Mouse (Mus musculus) heart, embryonic 15.5 days (tissue): ENCODE measurements at regions not wholly inside any gene's neighbourhood (a gene's known extent, or its start where the extent isn't known, plus 50 kb on each side); places are given as distances from the start of the nearest gene placed in this dataset.

ENCODE experiments used
- ATAC-seq: fragments of 200-750 bp; cut with Nextera tagmentation; replicated peaks from 2 replicates; pipeline ENCODE4 v1.8.0; 2017; ENCODE audit warnings: low read depth, moderate TSS enrichment; ENCODE audit not compliant: insufficient number of reproducible peaks, insufficient read depth, low FRiP score
- H3K27ac ChIP-seq: fragments of 300-500 bp; sonication (generic); 2 replicates; pipeline ENCODE4 v1.5.1; 2015; ENCODE audit warnings: mild to moderate bottlenecking, inconsistent platforms
- H3K27me3 ChIP-seq: fragments of 300-500 bp; sonication (generic); 2 replicates; pipeline ENCODE4 v1.6.1; 2015; ENCODE audit warnings: inconsistent platforms
- H3K36me3 ChIP-seq: fragments of 300-500 bp; sonication (generic); 2 replicates; pipeline ENCODE4 v1.6.1; 2015; ENCODE audit warnings: mild to moderate bottlenecking, inconsistent platforms
- H3K4me1 ChIP-seq: fragments of 300-500 bp; sonication (generic); replicated peaks from 2 replicates; pipeline ENCODE4 v1.6.1; 2015; ENCODE audit warnings: inconsistent platforms
- H3K4me2 ChIP-seq: fragments of 300-500 bp; sonication (generic); 2 replicates; pipeline ENCODE4 v1.6.1; 2015; ENCODE audit warnings: inconsistent platforms, mild to moderate bottlenecking, moderate library complexity
- H3K4me3 ChIP-seq: fragments of 300-500 bp; sonication (generic); 2 replicates; pipeline ENCODE4 v1.5.1; 2015; ENCODE audit warnings: mild to moderate bottlenecking, inconsistent platforms
- H3K9ac ChIP-seq: fragments of 300-500 bp; sonication (generic); 2 replicates; pipeline ENCODE4 v1.6.1; 2015; ENCODE audit warnings: mild to moderate bottlenecking, inconsistent platforms
- H3K9me3 ChIP-seq: fragments of 300-500 bp; sonication (generic); replicated peaks from 2 replicates; pipeline ENCODE4 v1.6.1; 2016; ENCODE audit warnings: inconsistent platforms
- WGBS: fragments of 180-500 bp; shearing (Covaris S2); methylation state at CpG from one replicate; pipeline ENCODE4 v1.1.7; 2015; ENCODE audit warnings: mixed read lengths; 5-methylcytosine and 5-hydroxymethylcytosine counted together

DNA sequence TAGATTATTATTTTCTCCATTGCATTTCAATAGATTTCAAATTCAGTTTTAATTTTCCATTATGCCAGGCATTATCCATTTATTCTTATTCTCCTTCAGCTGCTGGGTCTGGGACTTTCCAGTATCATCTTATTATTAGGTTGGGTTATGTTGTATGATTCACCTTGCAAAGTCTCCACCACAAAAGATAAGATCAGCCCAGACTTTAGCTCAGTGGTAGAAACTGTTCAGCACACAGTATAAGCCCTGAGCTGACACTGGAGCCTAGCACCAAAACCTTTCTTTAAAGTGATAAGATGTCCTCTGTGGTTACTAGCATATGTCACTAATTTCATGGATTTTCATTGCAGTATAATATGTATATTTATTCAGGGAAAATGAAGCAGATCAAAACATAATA lies 117.5 kb downstream of the Chst2 start:
- Histone ChIP-seq H3K4me3 (no peak overlapping the region), H3K9me3 (no peaks in the 10 kb centered on the region), H3K4me1 (no peaks in the 10 kb centered on the region), H3K27ac (no peak overlapping the region), H3K4me2 (no peak overlapping the region), H3K9ac (no peak overlapping the region), H3K27me3 (no peaks in the 10 kb centered on the region), H3K36me3 (no peaks in the 10 kb centered on the region)
- ATAC-seq = no peak

DNA sequence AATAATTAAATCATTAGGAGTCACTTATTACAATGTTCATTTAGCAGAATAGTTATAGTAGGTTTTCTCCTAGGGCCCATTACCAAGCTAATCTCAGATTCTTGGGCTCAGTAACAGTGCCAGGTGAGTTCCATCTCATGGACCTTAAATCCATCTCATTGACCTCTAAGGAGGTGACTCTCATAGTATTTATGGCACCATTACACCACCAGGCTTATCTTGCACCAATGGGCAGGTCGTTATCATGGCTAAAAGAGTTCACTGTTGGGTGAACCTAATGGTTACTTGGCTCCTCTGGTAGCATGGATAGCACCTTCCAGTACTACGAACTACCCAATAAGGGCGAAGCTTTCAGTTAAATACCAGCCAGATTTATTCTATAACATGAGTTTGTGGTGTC lies 123.5 kb downstream of the Chst2 start:
- WGBS = 81% methylated on average over 3 of the region's 3 CpGs
- ATAC-seq = no peak
- no peak overlapping the region for H3K9ac ChIP-seq
- H3K4me3 ChIP-seq = no peak overlapping the region
- no peak overlapping the region for H3K4me2 ChIP-seq
- no peaks in the 10 kb centered on the region for H3K4me1 ChIP-seq
- no peaks in the 10 kb centered on the region for H3K27me3 ChIP-seq
- no peaks in the 10 kb centered on the region for H3K9me3 ChIP-seq
- no peaks in the 10 kb centered on the region for H3K36me3 ChIP-seq
- no peak overlapping the region for H3K27ac ChIP-seq

DNA sequence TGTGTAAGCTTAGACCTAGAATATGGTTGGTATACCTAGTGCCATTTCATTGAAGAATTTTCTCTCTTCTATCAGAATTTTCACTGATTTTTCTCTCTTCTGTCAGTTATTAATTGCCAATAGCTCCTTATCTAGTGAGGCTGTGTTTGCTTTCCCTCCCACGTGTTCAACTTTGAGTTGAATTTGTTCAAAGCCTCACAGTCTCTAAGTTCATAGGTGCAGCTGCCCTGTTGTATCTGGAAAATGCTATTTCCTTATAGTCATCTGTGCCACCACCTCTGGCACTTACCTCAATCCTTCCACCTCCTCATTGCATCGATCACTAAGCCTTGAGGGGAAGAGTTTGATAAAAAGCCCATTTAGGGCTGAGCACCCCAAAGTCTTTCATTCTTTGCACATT lies 124.0 kb downstream of the Chst2 start:
- Histone ChIP-seq H3K4me1 (no peaks in the 10 kb centered on the region), H3K27ac (no peak overlapping the region), H3K9me3 (no peaks in the 10 kb centered on the region), H3K4me3 (no peak overlapping the region), H3K4me2 (no peak overlapping the region), H3K27me3 (no peaks in the 10 kb centered on the region), H3K9ac (no peak overlapping the region), H3K36me3 (no peaks in the 10 kb centered on the region)
- 62% methylated on average over 2 of the region's 2 CpGs for WGBS
- no peak for ATAC-seq
